Mouse (Mus musculus) regulatory T cell (primary cell): ENCODE results near the gene Sh3tc1.

Experiments used
- in situ Hi-C: fragments of 300-600 bp; cut with MboI, MseI; formaldehyde crosslinking; loops from one replicate; pipeline ENCODE4 v1.15.1; 2025; ENCODE audit warnings: high pct_unique_total_duplicates

Sh3tc1 gene

GRCm38 (mm10) chr5:35686336-35686735 lies 53.5 kb downstream of the Sh3tc1 start:
- in situ Hi-C loops = no loop called here

- in situ Hi-C loops = no loop called here
These were observed 54.7 kb downstream of the Sh3tc1 start for GRCm38 (mm10) chr5:35685079-35685478.

GRCm38 (mm10) chr5:35680958-35681357 lies 58.8 kb downstream of the Sh3tc1 start:
- in situ Hi-C loops = no loop called here

GRCm38 (mm10) chr5:35679256-35680155 lies 60.3 kb downstream of the Sh3tc1 start, which contains the start of gene Htra3:
TSS of gene Htra3 (minus strand) at chr5:35679782.
- in situ Hi-C loops = no loop called here

- in situ Hi-C loops = no loop called here
These were observed 62.8 kb downstream of the Sh3tc1 start for GRCm38 (mm10) chr5:35676964-35677363.

GRCm38 (mm10) chr5:35674081-35674555 lies 65.7 kb downstream of the Sh3tc1 start:
- in situ Hi-C loops = no loop called here

GRCm38 (mm10) chr5:35673086-35673485 lies 66.7 kb downstream of the Sh3tc1 start:
- in situ Hi-C loops = no loop called here

- in situ Hi-C loops = no loop called here
These were observed 67.2 kb downstream of the Sh3tc1 start for GRCm38 (mm10) chr5:35672581-35672980.

- in situ Hi-C loops = no loop called here
These were observed 68.3 kb downstream of the Sh3tc1 start for GRCm38 (mm10) chr5:35671474-35671891.

GRCm38 (mm10) chr5:35670412-35670801 lies 69.4 kb downstream of the Sh3tc1 start:
- in situ Hi-C loops = no loop called here

GRCm38 (mm10) chr5:35669747-35670411 lies 69.9 kb downstream of the Sh3tc1 start:
- in situ Hi-C loops = no loop called here

- in situ Hi-C loops = no loop called here
These were observed 73.6 kb downstream of the Sh3tc1 start for GRCm38 (mm10) chr5:35666152-35666551.

- in situ Hi-C loops = no loop called here
These were observed 77.7 kb downstream of the Sh3tc1 start for GRCm38 (mm10) chr5:35662021-35662545.

GRCm38 (mm10) chr5:35661210-35661609 lies 78.6 kb downstream of the Sh3tc1 start:
- in situ Hi-C loops = no loop called here

- in situ Hi-C loops = loop anchor here (10.0 kb wide), 1 partner anchor 945 kb away; no protein-coding TSS in a partner anchor
These were observed 80.3 kb downstream of the Sh3tc1 start for GRCm38 (mm10) chr5:35659503-35659902.

GRCm38 (mm10) chr5:35655753-35656485 lies 83.9 kb downstream of the Sh3tc1 start:
- in situ Hi-C loops = loop anchor here (10.0 kb wide), 1 partner anchor 949 kb away; no protein-coding TSS in a partner anchor

- in situ Hi-C loops = loop anchor here (10.0 kb wide), 1 partner anchor 951 kb away; no protein-coding TSS in a partner anchor
These were observed 85.9 kb downstream of the Sh3tc1 start for GRCm38 (mm10) chr5:35653743-35654395.

GRCm38 (mm10) chr5:35652872-35653271 lies 86.9 kb downstream of the Sh3tc1 start:
- in situ Hi-C loops = loop anchor here (10.0 kb wide), 1 partner anchor 952 kb away; no protein-coding TSS in a partner anchor

- in situ Hi-C loops = loop anchor here (10.0 kb wide), 1 partner anchor 952 kb away; no protein-coding TSS in a partner anchor
These were observed 87.5 kb downstream of the Sh3tc1 start for GRCm38 (mm10) chr5:35652319-35652718.

- in situ Hi-C loops = no loop called here
These were observed 91.6 kb downstream of the Sh3tc1 start for GRCm38 (mm10) chr5:35648230-35648629.

GRCm38 (mm10) chr5:35647562-35647961 lies 92.2 kb downstream of the Sh3tc1 start:
- in situ Hi-C loops = no loop called here
